Mouse (Mus musculus) lung, adult 2 months (tissue): ENCODE data around the gene Cdx2.

Experiments used
- CTCF ChIP-seq: fragments of 200-500 bp; IDR thresholded peaks from 2 replicates; pipeline ENCODE4 v1.5.1; 2011; ENCODE audit warnings: mild to moderate bottlenecking, low read length, control low read depth; ENCODE audit not compliant: insufficient read depth
- POLR2A ChIP-seq: fragments of 200-500 bp; IDR thresholded peaks from 2 replicates; pipeline ENCODE4 v1.6.1; 2011; ENCODE audit warnings: low read depth, mild to moderate bottlenecking, control low read depth, low read length, borderline replicate concordance; ENCODE audit errors: extremely low read depth

- TF ChIP-seq POLR2A (no peak), CTCF (no peak)
These were observed 36.1 kb downstream of the Cdx2 start for GRCm38 (mm10) chr5:147270673-147271655.
